Mouse (Mus musculus): ENCODE data around the gene Nr1i3.

The Nr1i3 gene

DNA sequence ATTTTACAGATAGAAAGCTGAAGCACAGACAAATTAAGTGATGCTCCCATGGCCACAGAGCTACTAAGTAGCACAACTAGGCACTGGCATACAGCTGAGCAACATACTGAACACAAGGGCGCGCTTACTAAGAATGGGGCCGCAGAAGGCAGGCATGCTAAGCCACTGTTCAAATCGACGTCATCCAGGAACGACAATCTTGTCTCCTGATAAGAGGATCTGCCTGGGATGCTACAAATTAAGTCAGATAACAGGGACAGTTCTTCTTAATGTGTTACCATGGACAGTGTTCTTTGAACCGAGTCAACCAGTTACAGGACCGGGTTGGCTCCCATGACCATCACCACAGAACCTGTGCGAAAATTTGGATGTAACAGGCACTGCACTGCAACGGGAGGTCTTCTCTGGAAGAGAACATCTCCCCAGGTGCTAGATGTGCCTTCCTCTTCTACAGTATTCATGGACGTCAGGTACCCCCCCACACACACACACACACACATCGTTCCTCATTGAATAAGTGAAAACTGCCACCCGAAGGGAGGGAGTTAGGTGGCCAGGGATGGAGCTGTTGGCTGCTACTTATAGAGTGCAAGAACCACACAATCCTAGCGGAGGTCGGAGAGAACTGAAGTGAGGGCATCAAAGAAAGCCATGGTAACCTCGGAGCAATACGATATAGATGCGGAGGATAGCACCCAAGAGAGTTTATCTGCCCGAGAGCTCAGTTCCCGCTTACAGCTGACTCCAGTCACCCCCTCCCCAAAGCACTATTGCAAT lies 18.5 kb upstream of the Nr1i3 start:
- no peak for DNase-seq (ENCODE audit: inconsistent ontology term)

DNA sequence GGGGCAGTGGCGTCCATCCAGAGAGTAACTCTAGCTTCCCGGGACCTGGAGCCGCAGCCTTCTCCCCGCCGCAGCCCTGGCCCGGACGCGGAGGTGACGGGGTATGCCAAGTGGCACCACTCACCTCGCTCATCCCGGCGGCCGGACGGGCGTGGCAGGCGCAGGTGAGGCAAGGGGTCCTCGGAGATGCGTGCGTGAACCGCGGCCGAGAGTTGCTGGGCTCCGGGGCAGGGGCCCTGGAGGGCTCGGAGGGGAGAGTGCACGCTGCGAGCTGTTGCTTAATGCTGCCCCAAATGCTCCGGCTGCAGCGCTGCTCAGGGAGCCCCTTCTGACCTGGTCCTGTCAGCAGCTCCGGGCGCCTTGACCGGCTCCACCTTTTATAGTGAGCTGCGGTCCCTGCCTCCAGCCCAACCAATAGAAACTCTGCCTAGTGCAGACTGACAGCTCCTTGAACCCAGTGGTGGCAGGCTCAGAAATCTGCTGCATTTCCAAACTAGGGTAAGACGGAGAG lies 17.8 kb upstream of the Nr1i3 start, which contains the start of gene Pcp4l1:
Gene Pcp4l1, minus strand, starts transcription at position 382 of the 511 bp plus-strand sequence.
- DNase-seq (ENCODE audit: inconsistent ontology term) = peak; percentile 67

- no peak for DNase-seq (ENCODE audit: inconsistent ontology term)
Observed at GRCm38 (mm10) chr1:171199532-171199931, 14.2 kb upstream of the Nr1i3 start.

- no peak for DNase-seq (ENCODE audit: inconsistent ontology term)
Observed at GRCm38 (mm10) chr1:171200769-171201168, 13.0 kb upstream of the Nr1i3 start.

DNA sequence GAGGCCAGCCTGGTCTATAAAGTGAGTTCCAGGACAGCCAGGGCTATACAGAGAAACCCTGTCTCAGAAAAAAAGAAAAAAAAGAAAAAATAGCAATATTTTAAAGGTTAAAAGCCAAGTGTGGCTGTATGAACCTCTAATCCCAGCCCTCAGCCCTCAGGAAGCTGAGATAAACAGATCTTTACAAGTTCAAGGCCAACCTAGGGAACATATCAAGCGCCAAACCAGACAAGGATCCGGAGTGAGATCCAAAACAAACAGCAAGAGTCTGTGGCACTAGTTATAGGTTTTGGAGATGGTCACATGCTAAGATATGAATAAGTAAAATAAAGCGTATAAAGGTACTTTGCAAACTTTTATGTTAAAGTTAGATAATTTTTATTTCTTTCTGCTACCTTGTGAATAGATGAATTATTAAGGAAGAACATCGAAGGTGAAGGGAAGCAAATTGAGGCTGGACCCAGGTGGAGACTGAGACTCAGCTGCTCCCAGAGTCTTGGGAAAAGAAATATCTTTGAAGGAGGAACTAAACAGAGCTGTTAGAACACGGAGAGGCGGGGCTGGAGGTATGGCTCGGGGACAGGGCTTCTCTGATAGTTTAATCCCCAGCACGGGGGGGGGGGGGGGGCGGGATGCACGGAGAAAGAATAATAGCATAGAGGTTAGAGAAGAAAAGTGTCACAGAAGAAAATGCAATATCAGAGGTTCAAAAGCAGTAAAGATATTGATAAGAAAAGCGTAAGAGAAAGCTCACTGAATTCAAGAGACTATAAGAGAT lies 10.1 kb upstream of the Nr1i3 start:
- DNase-seq (ENCODE audit: inconsistent ontology term) = no peak

DNA sequence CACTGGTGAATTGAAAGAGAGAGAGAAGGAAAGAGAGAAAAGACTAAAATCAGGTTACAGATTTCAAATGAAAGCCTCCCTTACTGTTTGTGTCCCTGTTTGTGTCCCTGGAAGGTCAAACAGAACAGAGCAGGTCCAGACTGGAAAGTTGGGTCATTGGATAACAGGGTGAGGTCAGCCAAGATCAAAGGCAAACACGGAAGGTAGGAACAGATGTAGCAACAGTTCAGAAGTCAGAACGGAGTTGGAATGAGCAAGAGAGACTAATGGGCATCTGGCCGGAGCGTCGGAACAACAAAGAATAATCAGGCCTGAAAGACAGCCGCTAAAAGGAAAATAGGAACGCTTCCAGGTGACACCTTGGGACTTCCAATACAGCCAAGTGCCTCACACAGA lies 9.5 kb upstream of the Nr1i3 start:
- no peak for DNase-seq (ENCODE audit: inconsistent ontology term)

DNA sequence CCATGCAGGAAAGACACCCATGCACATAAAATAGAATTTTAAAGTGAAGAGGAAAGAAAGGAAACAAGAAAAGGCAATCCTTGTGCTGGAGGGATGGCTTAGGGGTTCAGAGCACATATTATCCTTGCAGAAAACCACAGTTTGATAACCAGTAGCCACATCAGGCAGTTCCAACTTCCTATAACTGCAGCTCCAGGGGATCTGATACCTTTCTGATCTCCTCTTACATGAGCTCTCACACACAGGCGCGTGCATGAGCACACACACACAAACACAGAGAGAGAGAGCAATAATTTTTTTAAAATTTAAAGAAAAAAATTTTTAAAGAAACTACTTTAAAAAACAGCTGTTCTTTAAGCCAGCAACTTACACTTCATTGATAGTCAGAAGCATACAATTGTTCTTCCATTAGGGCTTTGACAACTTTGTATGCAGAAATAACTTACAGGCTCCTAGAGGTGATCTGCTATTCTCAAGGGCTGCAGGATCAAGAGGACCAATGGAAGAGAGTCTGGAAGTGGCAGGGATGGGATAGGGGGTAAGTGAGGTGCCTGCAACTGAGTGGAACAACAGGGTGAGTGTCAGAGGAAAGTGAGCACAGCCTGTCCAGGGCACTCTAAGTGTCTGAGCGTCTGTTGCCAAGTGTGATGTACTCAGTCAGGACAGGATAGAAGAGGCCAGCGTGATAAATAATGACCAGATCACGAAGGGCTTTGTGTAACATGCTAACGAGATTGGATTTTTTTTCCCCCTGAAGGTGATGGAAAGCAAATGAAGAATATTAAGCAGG lies 7.9 kb upstream of the Nr1i3 start:
- no peak for DNase-seq (ENCODE audit: inconsistent ontology term)

- no peak for DNase-seq (ENCODE audit: inconsistent ontology term)
Observed at GRCm38 (mm10) chr1:171209409-171209808, 4.4 kb upstream of the Nr1i3 start.

- no peak for DNase-seq (ENCODE audit: inconsistent ontology term)
Observed at GRCm38 (mm10) chr1:171212854-171213253, 916 bp upstream of the Nr1i3 start.

GRCm38 (mm10) chr1:171216241-171216955 lies 2.6 kb downstream of the Nr1i3 start:
- DNase-seq (ENCODE audit: inconsistent ontology term) = no peak

DNA sequence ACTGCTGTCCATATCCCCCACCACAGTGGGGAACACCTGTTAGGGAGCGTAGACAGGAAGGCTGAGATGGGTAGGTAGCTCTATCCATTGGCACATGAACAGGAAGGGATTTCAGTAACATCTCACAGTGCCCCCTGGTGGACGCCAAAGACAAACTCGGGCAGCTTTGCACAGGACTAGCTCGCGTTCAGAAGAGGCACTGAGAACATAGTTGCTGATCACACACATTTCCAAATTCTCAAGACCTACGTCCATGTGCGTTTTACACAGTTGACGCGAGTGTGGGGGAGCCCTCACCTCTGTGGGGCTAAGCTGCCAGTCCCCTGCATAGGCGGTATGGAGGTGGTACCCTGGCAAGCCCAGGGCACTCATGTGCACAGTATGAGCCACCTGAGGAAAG lies 7.1 kb downstream of the Nr1i3 start:
- DNase-seq (ENCODE audit: inconsistent ontology term) = peak; percentile 76

DNA sequence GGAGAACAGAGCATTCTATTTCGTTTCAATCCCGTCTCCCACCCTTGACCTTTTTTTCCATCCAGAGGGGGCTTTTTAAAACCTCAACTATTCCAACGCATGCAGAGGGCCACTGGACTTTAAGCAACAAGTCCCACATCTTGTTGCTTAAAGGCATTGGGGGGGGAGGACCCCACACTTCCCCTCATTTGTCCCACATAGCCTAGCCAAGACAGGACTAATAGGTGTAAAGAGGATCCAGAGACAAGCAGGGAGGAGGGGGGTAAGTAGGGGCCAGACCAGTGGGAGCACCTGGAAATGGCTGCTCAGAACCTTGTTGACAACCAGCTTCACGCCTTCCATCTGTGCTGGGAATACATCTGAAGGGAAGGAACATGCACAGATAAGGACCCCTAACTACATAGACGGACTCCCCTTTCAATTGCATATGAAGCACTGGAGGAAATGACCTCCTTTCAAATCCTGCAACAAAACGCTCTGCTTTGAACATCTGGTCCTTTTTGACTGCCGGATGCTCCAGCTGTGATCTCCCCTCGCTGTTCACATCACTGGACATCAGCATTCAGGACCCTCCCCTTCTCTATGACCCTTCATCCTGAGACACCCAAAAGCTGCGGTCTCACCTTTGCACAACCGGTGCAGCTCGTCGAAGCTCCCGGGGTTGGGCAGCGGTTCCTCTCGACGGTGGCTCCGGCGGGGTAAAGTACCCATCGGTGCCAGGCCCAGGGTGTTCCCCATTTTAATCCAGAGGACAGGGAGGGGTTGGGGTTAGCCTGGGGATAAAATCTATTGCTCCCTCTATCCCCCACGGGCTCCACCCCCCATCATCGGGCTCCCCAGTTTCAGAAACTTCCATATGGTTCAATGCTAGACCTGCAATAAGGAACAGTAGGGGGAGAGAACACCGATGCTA lies 7.8 kb downstream of the Nr1i3 start:
- DNase-seq (ENCODE audit: inconsistent ontology term) = no peak

DNA sequence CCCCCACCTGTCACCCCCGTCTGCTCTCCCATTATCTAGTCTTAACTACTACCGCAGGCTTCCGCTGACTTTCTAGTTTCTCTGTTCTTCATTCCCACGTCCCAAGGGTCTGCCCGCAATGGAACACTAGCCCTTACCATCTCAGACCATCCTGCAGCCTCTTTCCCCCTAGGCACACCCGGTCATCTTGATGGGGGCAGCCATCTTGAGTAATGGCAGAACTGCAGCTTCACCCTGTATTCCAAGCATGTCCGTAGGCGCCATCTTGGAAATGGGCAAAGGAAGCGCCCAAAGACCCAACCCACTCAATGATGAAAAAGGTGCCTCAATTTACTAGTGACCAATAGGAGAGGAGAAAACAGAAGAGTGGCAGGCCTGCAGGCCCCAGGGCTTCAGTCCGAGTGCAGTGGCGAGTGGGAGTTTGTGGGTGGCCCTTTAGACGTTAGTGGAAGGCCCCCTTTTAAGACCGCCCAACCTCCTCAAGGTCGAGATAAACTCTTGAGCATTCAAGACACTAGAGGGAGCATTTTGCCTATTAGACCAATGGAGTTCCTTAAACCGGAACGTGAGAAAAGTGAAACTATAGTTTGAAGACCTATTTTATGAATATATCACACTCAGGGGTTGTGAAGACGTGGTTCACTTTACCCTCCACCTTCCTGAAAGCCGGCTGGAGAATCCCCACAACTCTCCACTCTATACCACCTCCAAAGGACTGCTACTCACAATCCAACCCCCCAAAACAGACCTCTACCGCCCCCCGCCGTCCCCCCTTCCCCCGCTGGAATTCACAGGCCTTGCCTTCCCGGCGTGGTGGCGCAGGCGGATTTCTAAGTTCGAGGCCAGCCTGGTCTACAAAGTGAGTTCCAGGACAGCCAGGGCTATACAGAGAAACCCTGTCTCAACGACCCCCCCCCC lies 8.7 kb downstream of the Nr1i3 start, which contains the start of gene Tomm40l:
Gene Tomm40l, minus strand, starts transcription at position 277 of the 918 bp plus-strand sequence.
- peak; percentile 98 for DNase-seq (ENCODE audit: inconsistent ontology term)

DNA sequence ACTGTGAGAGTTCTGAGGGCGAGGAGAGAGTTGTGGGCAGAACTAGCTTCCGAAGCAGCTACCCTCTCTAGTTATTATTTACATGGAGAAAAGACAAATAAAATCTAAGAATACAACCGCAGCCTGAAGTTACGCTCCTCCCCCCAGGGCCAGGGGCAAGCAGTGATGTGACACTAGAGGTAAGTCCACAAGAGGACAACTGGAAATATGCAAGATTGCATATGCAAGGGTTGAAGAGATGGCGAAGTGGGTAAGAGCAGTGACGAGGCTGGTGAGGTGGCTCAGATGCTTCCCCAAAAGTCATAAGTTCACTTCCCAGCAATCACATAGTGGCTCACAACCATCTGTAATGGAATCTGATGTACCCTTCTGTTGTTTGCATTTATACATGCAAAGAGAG lies 9.4 kb downstream of the Nr1i3 start:
- DNase-seq (ENCODE audit: inconsistent ontology term) = no peak

DNA sequence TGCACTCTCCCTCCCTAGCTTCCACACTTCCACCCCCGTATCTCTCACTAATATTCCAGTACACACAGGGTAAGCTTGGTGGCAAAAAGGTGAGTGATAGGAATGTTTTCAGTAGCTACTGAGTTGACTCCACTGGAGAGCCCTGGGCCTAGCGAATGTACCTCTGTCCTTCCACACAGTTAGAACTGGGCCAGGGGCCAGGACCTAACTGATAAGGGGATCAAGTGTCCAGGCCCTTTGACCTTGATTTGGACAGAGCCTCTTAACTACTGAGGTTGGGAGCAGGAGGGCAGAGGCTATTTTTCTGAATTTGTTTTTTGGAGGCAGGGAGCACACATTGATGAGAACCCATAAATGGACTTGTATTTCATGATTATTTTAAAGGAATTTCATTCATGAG lies 10.0 kb downstream of the Nr1i3 start:
- no peak for DNase-seq (ENCODE audit: inconsistent ontology term)

GRCm38 (mm10) chr1:171224857-171225256 lies 11.1 kb downstream of the Nr1i3 start, which contains the start of gene Apoa2:
Gene Apoa2 (plus strand): TSS chr1:171225054.
- no peak for DNase-seq (ENCODE audit: inconsistent ontology term)

DNA sequence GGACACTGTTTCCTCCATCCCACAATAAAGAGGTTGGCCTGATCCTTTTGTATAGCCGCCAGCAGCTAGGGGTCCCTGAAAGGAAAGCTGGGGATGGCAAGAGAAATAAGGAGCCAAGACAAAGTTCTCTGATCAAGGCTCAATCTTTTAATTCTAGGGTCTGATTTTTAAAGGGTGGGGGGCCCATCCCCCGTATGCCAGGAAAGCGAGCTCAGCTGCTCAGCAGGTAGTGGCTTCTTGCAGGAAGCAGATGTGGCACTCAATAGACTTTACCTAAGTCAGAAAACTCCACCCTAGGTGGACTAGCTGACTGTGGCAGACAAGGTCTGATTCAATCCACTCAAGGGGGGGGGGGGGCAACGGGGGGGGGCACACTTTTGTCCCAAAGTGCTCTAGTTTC lies 13.0 kb downstream of the Nr1i3 start:
- no peak for DNase-seq (ENCODE audit: inconsistent ontology term)

- DNase-seq (ENCODE audit: inconsistent ontology term) = no peak
Observed at GRCm38 (mm10) chr1:171227879-171228278, 14.1 kb downstream of the Nr1i3 start.

DNA sequence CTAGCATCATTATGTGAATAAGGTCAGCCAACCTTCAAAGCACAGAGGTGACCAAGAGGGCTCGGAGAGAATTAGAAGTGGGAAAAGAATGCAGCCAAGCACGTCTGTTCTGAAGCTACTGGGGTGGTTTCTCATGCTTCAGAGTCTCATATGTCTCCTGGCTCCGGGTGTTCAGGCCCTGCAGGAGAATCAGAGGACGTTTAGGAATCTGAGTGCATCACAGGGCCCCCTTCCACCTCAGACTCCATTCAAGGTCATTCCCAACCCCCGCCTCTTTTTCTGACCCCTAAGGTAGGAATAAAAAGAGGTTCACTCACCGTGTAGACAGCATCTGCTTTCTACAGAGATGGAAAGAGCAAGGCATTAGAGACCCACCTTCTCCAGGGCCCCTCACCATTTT lies 16.0 kb downstream of the Nr1i3 start:
- DNase-seq (ENCODE audit: inconsistent ontology term) = no peak

Measured in Muller cell, postnatal 12 days (primary cell).